Mouse (Mus musculus) embryonic facial prominence, embryonic 12.5 days (tissue): ENCODE data around the gene Zxdb. TPM values are rescaled to one million over a fixed set of nuclear protein-coding genes. Genes with fewer than 3 reads are reported as not detected.

Source experiments
- polyA plus RNA-seq: library from polyadenylated mRNA; unstranded; fragments of >200 nt; fragmentation: Nextera tagmentation; extraction: Ambion mirVana; gene quantifications from 2 replicates; pipeline ENCODE4 v1.2.1, GENCODE M21; 2016

Gene Zxdb
- polyA plus RNA-seq, 1 experiment from 2014 or later = 2.1 TPM

Other genes starting within 250 kb of the Zxdb start
- 802 and 805 TPM in 2 replicates for gene Maged1, start 182.4 kb upstream of the Zxdb start, polyA plus RNA-seq
- gene Gspt2, start 88.5 kb upstream of the Zxdb start, polyA plus RNA-seq = 7.4 and 8.4 TPM in 2 replicates